Mouse (Mus musculus) duodenum, adult 2 months (tissue): ENCODE data around the gene D16Ertd472e. TPM values are rescaled to one million over a fixed set of nuclear protein-coding genes. Genes with fewer than 3 reads are reported as not detected.

Experiments
- polyA plus RNA-seq: library from polyadenylated mRNA; depleted of rRNA; stranded (reverse); fragments of >200 nt; gene quantifications from 2 replicates; pipeline ENCODE4 v1.2.3, GENCODE M21; 2012; ENCODE audit warnings: low replicate concordance; rRNA removed

D16Ertd472e gene
- 1.4 TPM in 2 replicates for polyA plus RNA-seq

DNA sequence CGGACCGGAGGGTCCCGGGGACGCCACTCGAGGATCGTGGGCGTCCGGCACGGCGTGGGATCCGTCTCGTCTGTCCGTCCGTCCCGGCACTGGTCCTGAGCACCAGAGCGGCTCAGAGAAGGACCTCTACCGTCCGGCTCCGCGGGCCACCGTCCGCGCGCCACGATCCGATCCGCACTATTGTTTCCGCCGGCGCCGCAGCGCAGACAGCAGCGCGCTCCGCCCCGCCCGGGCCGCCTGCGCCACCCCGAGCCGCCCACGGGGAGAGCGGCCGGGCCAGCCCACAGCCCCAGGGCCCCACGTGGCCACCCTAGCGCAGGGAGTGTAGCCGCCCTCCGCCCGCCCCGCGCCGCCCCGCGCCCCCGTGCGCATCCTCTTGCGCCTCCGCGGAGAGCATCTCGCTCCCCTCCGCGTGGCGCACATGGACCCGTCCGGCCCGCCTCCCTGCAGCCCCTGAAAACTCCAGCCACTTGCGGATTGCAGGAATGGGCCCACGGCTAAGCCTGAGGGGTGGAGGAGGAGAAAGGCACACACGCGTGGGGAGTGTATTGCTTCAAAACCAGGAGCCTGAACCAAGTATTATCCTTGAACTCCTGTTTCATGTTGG lies at the start of gene D16Ertd472e:
Gene D16Ertd472e (minus strand): TSS at position 231 of the 607 bp plus-strand sequence.

Other genes with a start within 250 kb of the D16Ertd472e start
- gene Btg3, start 199.5 kb downstream of the D16Ertd472e start, polyA plus RNA-seq: 0.13 and 0.32 TPM in 2 replicates